Mouse (Mus musculus) urinary bladder, postnatal 4 days (tissue): ENCODE results near the gene Tmem129.
A peak's percentile ranks its signal among the peaks of the same experiment; 100 is the strongest.

Experiments
- DNase-seq, 2 experiments: peaks; one replicate each; pipeline ENCODE4 v3.0.0; 2021 to 2022; ENCODE audit warnings: low spot score in 2 of 2

Tmem129 gene

GRCm38 (mm10) chr5:33657787-33658663, at the start of gene Tmem129, which contains the start of gene Tacc3:
Tmem129 (minus strand) TSS chr5:33658416.
Tacc3 (plus strand) TSS chr5:33658128.
- peak; percentile 95 to 96 for DNase-seq

- no peak for DNase-seq
Measured at GRCm38 (mm10) chr5:33707163-33707562, 48.9 kb upstream of the Tmem129 start.

- DNase-seq = no peak
Measured at GRCm38 (mm10) chr5:33706350-33706629, 48.1 kb upstream of the Tmem129 start.

- DNase-seq = no peak
Measured at GRCm38 (mm10) chr5:33705612-33706349, 47.6 kb upstream of the Tmem129 start.

GRCm38 (mm10) chr5:33704945-33705611, 46.9 kb upstream of the Tmem129 start:
- no peak for DNase-seq

GRCm38 (mm10) chr5:33703999-33704398, 45.8 kb upstream of the Tmem129 start:
- no peak for DNase-seq

- DNase-seq = no peak
Measured at GRCm38 (mm10) chr5:33701832-33702231, 43.6 kb upstream of the Tmem129 start.

- DNase-seq = no peak
Measured at GRCm38 (mm10) chr5:33700010-33700409, 41.8 kb upstream of the Tmem129 start.

- no peak for DNase-seq
Measured at GRCm38 (mm10) chr5:33698669-33699068, 40.5 kb upstream of the Tmem129 start.

- no peak for DNase-seq
Measured at GRCm38 (mm10) chr5:33697947-33698512, 39.8 kb upstream of the Tmem129 start.

GRCm38 (mm10) chr5:33697534-33697933, 39.3 kb upstream of the Tmem129 start:
- DNase-seq = no peak

GRCm38 (mm10) chr5:33696430-33696829, 38.2 kb upstream of the Tmem129 start:
- peak in 1 of 2 experiments; percentile 58 for DNase-seq

- DNase-seq = no peak
Measured at GRCm38 (mm10) chr5:33695718-33696121, 37.5 kb upstream of the Tmem129 start.

GRCm38 (mm10) chr5:33694848-33695717, 36.9 kb upstream of the Tmem129 start:
- DNase-seq = peak; percentile 60 to 64

- no peak for DNase-seq
Measured at GRCm38 (mm10) chr5:33694461-33694847, 36.2 kb upstream of the Tmem129 start.

GRCm38 (mm10) chr5:33692393-33692792, 34.2 kb upstream of the Tmem129 start:
- peak; percentile 65 to 74 for DNase-seq

- no peak for DNase-seq
Measured at GRCm38 (mm10) chr5:33689852-33690645, 31.8 kb upstream of the Tmem129 start.

GRCm38 (mm10) chr5:33689221-33689844, 31.1 kb upstream of the Tmem129 start:
- DNase-seq = no peak

GRCm38 (mm10) chr5:33688278-33689220, 30.3 kb upstream of the Tmem129 start:
- no peak for DNase-seq
